Mouse (Mus musculus) heart, adult 18-20 months (tissue): ENCODE results near the gene Sez6l. TPM values are rescaled to one million over a fixed set of nuclear protein-coding genes. Genes with fewer than 3 reads are reported as not detected.

ENCODE experiments used
- DNase-seq, 2 experiments: peaks; one replicate each; pipeline ENCODE4 v3.0.0; 2021 to 2022; ENCODE audit warnings: mixed read lengths in 1 of 2
- long read RNA-seq, 2 experiments: library from polyadenylated mRNA; stranded (forward); transcript quantifications; one replicate each; pipeline ENCODE4 v2.0.0; 2021
- total RNA-seq, 2 experiments: library from RNA; stranded (reverse); gene quantifications; 2 replicates each; pipeline ENCODE4 v1.2.3; 2021

The Sez6l gene
- total RNA-seq, result under 1 TPM; 0.05 to 0.10 TPM
- long read RNA-seq, experiment 1, result 0 reads
- long read RNA-seq, experiment 2, result 0 reads

- peak; percentile 13 to 14 for DNase-seq
Observed at GRCm38 (mm10) chr5:112576993-112577670, at the start of gene Sez6l. Gene Sez6l (minus strand): TSS chr5:112577185.

- no peak for DNase-seq
Observed at GRCm38 (mm10) chr5:112625555-112626160, 48.7 kb upstream of the Sez6l start.

- no peak for DNase-seq
Observed at GRCm38 (mm10) chr5:112622946-112623345, 46.0 kb upstream of the Sez6l start.

- DNase-seq, result no peak
Observed at GRCm38 (mm10) chr5:112620256-112620655, 43.3 kb upstream of the Sez6l start.

- DNase-seq, result no peak
Observed at GRCm38 (mm10) chr5:112619344-112619743, 42.4 kb upstream of the Sez6l start.

- no peak for DNase-seq
Observed at GRCm38 (mm10) chr5:112617602-112618247, 40.7 kb upstream of the Sez6l start.

- DNase-seq, result no peak
Observed at GRCm38 (mm10) chr5:112615946-112616617, 39.1 kb upstream of the Sez6l start.

GRCm38 (mm10) chr5:112607867-112608516 lies 31.0 kb upstream of the Sez6l start:
- no peak for DNase-seq

- no peak for DNase-seq
Observed at GRCm38 (mm10) chr5:112607119-112607518, 30.1 kb upstream of the Sez6l start.

GRCm38 (mm10) chr5:112605371-112605770 lies 28.4 kb upstream of the Sez6l start:
- no peak for DNase-seq

- peak in 1 of 2 experiments; percentile 2 for DNase-seq
Observed at GRCm38 (mm10) chr5:112604251-112604650, 27.3 kb upstream of the Sez6l start.

GRCm38 (mm10) chr5:112603594-112603993 lies 26.6 kb upstream of the Sez6l start:
- DNase-seq, result no peak

- DNase-seq, result no peak
Observed at GRCm38 (mm10) chr5:112600309-112600939, 23.4 kb upstream of the Sez6l start.

GRCm38 (mm10) chr5:112599538-112600308 lies 22.7 kb upstream of the Sez6l start:
- no peak for DNase-seq

- peak; percentile 38 to 52 for DNase-seq
Observed at GRCm38 (mm10) chr5:112597876-112598275, 20.9 kb upstream of the Sez6l start.

GRCm38 (mm10) chr5:112597307-112597706 lies 20.3 kb upstream of the Sez6l start:
- no peak for DNase-seq

GRCm38 (mm10) chr5:112596729-112597128 lies 19.7 kb upstream of the Sez6l start:
- DNase-seq, result peak in 1 of 2 experiments; percentile 9

GRCm38 (mm10) chr5:112595701-112596632 lies 19.0 kb upstream of the Sez6l start:
- no peak for DNase-seq

GRCm38 (mm10) chr5:112591706-112592105 lies 14.7 kb upstream of the Sez6l start:
- no peak for DNase-seq

GRCm38 (mm10) chr5:112586071-112586470 lies 9.1 kb upstream of the Sez6l start:
- DNase-seq, result no peak
